Mouse (Mus musculus) kidney, postnatal 0 days (tissue): ENCODE data around the gene Igdcc4. TPM values are rescaled to one million over a fixed set of nuclear protein-coding genes. Genes with fewer than 3 reads are reported as not detected.

ENCODE experiments used
- ATAC-seq: fragments of 200-750 bp; cut with Nextera tagmentation; replicated peaks from 2 replicates; pipeline ENCODE4 v1.8.0; 2017; ENCODE audit warnings: low read depth, moderate number of reproducible peaks, moderate TSS enrichment, moderate library complexity; ENCODE audit not compliant: low FRiP score
- DNase-seq: peaks from one replicate; pipeline ENCODE4 v3.0.0-alpha.2; 2016; ENCODE audit warnings: low spot score
- H3K27ac ChIP-seq: fragments of 300-500 bp; sonication (generic); 2 replicates; pipeline ENCODE4 v1.5.1; 2014; ENCODE audit warnings: mild to moderate bottlenecking
- H3K27me3 ChIP-seq: fragments of 300-500 bp; sonication (generic); 2 replicates; pipeline ENCODE4 v1.6.1; 2014; ENCODE audit warnings: low read length, mixed read lengths; ENCODE audit not compliant: insufficient read depth
- H3K36me3 ChIP-seq: fragments of 300-500 bp; sonication (generic); 2 replicates; pipeline ENCODE4 v1.6.1; 2014; ENCODE audit warnings: low read length, mixed read lengths; ENCODE audit not compliant: insufficient read depth
- H3K4me1 ChIP-seq: fragments of 300-500 bp; sonication (generic); replicated peaks from 2 replicates; pipeline ENCODE4 v1.6.1; 2014; ENCODE audit warnings: antibody characterized with exemption, low read length, mixed read lengths; ENCODE audit not compliant: insufficient read depth
- H3K4me2 ChIP-seq: fragments of 300-500 bp; sonication (generic); 2 replicates; pipeline ENCODE4 v1.6.1; 2014; ENCODE audit warnings: mild to moderate bottlenecking, low read length, moderate library complexity, mixed read lengths
- H3K4me3 ChIP-seq: fragments of 300-500 bp; sonication (generic); replicated peaks from 2 replicates; pipeline ENCODE4 v1.5.1; 2014; ENCODE audit warnings: low read depth, low read length
- H3K9ac ChIP-seq: fragments of 300-500 bp; sonication (generic); 2 replicates; pipeline ENCODE4 v1.6.1; 2014; ENCODE audit warnings: low read depth, low read length
- H3K9me3 ChIP-seq: fragments of 300-500 bp; sonication (generic); replicated peaks from 2 replicates; pipeline ENCODE4 v1.6.1; 2016; ENCODE audit warnings: low read length, inconsistent platforms, mixed read lengths
- CTCF ChIP-seq: IDR thresholded peaks from 2 replicates; pipeline ENCODE4 v1.5.1; 2016; ENCODE audit warnings: antibody characterized with exemption, low read depth, mild to moderate bottlenecking, moderate library complexity
- WGBS: fragments of 180-500 bp; shearing (Covaris S2); extraction: QIAGEN DNeasy Blood & Tissue Kit; methylation state at CpG from one replicate; pipeline ENCODE4 v1.1.7; 2014; 5-methylcytosine and 5-hydroxymethylcytosine counted together
- polyA plus RNA-seq: library from polyadenylated mRNA; unstranded; fragments of >200 nt; fragmentation: Nextera tagmentation; extraction: Ambion mirVana; gene quantifications from 2 replicates; pipeline ENCODE4 v1.2.1, GENCODE M21; 2015

The Igdcc4 gene
- polyA plus RNA-seq, 1 experiment from 2014 or later: 5.2 TPM

DNA sequence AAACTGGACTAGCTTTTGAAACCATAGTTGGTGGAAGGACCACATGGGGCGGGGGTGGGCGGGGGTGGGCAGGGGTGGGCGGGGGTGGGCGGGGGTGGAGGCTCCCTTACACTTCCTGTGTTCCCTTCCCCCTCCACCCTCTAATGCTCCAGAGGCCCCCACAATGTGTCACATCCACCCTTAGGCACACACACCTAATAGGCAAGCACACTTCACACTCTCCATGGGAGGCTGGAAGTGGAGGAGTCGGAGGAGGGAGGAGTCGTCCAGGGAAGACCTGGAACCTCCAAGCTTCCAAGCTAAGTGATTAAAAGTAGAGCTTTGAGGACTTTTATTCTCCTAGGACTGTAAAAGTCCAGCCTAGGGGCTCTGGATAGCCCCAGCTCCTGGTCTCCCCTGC, 67.2 kb downstream of the Igdcc4 start:
- no peak for DNase-seq

DNA sequence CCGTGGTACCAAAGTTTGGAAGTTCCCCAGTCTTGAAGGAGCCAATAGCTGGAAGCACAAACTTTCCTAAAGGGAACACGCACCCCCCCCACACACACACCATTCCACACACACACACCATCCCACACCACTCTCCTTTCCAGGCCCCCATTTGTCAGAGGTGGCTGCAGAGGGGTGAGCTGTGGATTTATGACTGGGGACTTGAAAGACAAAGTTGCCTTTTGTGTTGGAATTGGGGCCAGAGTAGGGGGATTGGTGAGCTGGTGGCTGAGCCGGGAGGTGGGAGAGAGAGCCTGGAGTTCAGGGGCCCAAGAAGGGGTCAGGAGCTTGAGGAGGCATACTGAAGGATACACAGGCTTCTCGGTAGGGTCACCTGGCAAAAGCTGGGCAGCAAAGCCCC, 67.7 kb downstream of the Igdcc4 start:
- H3K9ac ChIP-seq: no peak overlapping the region
- no peak overlapping the region for H3K27ac ChIP-seq
- H3K9me3 ChIP-seq: no peaks in the 10 kb centered on the region
- no peaks in the 10 kb centered on the region for H3K36me3 ChIP-seq
- WGBS: 27% methylated on average over 4 of the region's 4 CpGs
- H3K4me3 ChIP-seq: no peak overlapping the region
- TF ChIP-seq CTCF: no peak
- peaks cover 4% of the 10 kb centered on the region; the same call in 1 of the 2 replicates for H3K27me3 ChIP-seq
- no peak for DNase-seq
- no peak overlapping the region for H3K4me2 ChIP-seq
- H3K4me1 ChIP-seq: peaks cover 4% of the 10 kb centered on the region; the same call in 1 of the 2 replicates
- no peak for ATAC-seq

More for the DNA sequence above, 67.2 kb downstream of the Igdcc4 start:
- Histone ChIP-seq H3K4me2 (no peak overlapping the region), H3K36me3 (no peaks in the 10 kb centered on the region), H3K4me1 (peaks cover 5% of the 10 kb centered on the region; the same call in 1 of the 2 replicates), H3K27ac (no peak overlapping the region), H3K27me3 (peaks cover 4% of the 10 kb centered on the region; the same call in 1 of the 2 replicates), H3K9ac (no peak overlapping the region), H3K9me3 (no peaks in the 10 kb centered on the region), H3K4me3 (no peak overlapping the region)
- no peak for TF ChIP-seq CTCF
- ATAC-seq: no peak
- WGBS: 24% methylated on average over 5 of the region's 6 CpGs

DNA sequence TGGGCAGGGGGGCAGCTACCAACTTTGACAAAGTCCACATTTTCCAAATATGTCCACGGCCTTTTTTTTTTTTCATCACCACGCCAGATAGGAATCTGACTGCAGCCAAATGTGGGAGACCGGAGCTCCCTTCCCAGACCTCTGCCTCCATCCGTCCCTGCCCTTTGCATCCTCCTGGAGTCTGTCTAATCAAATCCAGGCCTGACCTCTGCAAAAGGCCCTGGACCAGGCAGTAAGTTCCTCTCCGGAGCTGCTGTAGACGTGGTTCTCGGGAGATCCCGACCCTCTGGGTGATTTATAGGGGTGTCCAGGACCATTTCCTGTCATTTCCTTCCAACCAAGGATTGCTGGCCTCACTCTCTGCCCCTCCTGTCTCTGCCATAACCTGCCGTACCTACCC, 71.4 kb downstream of the Igdcc4 start:
- DNase-seq (no peak), ATAC-seq (no peak)
- H3K36me3 ChIP-seq: no peaks in the 10 kb centered on the region
- H3K4me2 ChIP-seq: no peak overlapping the region
- H3K4me1 ChIP-seq: peaks cover 11% of the 10 kb centered on the region; the same call in 1 of the 2 replicates
- H3K9ac ChIP-seq: no peak overlapping the region
- WGBS: 22% methylated on average over 9 of the region's 9 CpGs
- H3K27me3 ChIP-seq: no peaks in the 10 kb centered on the region
- TF ChIP-seq CTCF: no peak
- no peak overlapping the region for H3K27ac ChIP-seq
- no peak overlapping the region for H3K4me3 ChIP-seq
- H3K9me3 ChIP-seq: no peaks in the 10 kb centered on the region

DNA sequence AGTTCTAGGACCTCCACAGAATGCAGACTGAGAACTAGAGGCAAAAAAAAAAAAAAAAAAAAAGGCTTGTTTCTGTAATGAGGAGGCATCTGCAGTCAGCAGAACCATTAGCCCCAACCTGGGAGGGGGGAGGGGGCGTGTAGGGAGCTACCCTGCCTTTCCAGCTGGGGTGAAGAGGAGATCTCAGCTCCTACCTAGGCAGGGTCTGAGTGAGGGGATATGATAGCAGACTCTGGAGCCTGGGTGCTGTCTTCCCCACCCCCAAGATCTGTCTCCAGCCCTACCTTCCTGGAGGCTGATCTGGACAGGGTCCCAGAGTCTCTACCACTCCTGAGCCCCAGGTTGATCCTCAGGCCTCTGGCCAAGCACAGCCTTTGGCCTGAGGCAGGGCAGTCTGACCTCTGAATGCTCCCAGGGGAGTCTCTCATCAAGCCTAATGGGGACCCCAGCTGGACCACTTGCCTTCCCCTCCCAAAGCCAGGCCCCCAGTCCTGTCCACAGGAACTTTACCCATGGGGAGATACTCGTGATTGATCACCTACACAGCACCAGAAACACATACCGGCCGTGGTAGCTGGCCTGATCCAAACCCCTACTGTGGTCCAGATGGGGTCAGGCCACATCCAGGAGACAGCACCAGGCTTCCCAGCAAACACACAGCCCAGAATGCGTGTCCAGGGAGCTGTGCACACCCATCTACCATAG, 74.1 kb downstream of the Igdcc4 start:
- Histone ChIP-seq H3K36me3 (no peaks in the 10 kb centered on the region), H3K4me1 (peaks cover 19% of the 10 kb centered on the region), H3K27me3 (no peaks in the 10 kb centered on the region), H3K27ac (no peak overlapping the region), H3K9me3 (no peaks in the 10 kb centered on the region), H3K4me3 (no peak overlapping the region), H3K9ac (no peak overlapping the region), H3K4me2 (no peak overlapping the region)
- no peak for TF ChIP-seq CTCF
- 48% methylated on average over 5 of the region's 5 CpGs for WGBS
- ATAC-seq: no peak
- DNase-seq: no peak

DNA sequence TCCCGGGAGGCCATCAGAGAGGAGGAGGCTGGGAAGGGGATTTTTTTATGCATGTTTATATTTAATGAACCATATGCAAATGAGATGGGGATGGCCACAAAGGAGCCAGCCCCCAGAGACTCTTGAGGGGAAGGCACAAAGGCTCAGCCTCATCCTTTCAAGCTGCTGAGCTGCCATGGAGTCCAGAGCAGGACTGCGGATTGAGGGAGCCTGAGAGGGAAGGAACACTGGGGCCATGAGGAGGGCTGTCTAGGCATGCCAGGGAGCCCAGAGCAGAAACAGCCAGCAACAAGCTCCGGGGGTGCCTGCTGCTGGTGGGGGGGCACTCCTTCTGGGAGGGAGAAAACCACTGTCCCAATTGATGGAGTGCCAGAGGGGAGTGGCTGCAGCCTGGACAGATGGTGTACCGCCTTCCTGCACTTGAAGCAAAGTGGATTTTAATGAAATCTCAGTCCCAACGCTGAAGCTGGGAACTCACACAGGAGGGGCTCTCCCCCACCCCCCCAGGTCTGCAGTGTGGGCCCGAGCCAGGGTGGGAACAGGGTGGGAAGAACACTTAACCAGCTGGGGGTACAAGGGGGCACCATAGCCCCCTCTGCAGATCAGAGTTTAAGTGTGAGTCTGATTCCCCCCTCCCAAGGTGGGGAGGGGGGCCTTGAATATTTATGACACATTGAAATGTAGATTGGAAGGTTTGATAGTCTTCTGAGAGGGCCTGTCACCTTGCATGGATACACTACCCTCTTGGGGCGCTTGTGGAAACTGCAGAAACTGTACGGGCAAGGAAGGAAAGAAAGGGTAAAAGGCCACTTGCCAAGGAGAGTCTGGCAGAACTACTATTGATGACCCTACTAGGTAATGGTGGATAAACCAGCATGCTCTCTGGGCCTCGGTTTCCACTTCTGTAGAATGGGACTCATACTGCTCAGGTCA, 74.9 kb downstream of the Igdcc4 start:
- no peaks in the 10 kb centered on the region for H3K36me3 ChIP-seq
- no peak for DNase-seq

DNA sequence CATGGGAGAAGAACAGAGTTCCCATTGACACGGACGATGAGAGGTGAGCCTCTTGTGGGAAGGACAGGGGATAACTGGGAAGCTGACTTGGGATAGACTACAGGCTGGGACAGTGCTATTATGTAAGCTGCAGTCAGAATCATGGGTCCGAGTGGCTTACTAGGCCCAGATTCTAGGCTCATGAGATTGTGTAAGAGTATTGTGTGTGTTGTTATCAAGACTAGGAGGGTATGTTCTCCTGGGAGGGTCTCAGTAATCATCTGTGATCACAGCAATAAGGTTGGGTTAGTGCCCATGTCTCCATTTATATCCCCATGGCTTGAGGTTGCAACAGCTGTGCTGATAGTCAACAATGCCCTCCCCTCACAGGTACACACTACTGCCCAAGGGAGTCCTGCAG, 76.2 kb downstream of the Igdcc4 start:
- ATAC-seq (no peak), DNase-seq (no peak)
- Histone ChIP-seq H3K27me3 (no peaks in the 10 kb centered on the region), H3K9ac (no peak overlapping the region), H3K27ac (no peak overlapping the region), H3K4me1 (peaks cover 25% of the 10 kb centered on the region), H3K4me2 (no peak overlapping the region), H3K36me3 (no peaks in the 10 kb centered on the region), H3K4me3 (no peak overlapping the region), H3K9me3 (no peaks in the 10 kb centered on the region)
- WGBS: 84% methylated on average over 3 of the region's 3 CpGs
- TF ChIP-seq CTCF: no peak

More for the DNA sequence above, 74.9 kb downstream of the Igdcc4 start:
- Histone ChIP-seq H3K4me2 (no peak overlapping the region), H3K4me3 (no peak overlapping the region), H3K9me3 (no peaks in the 10 kb centered on the region), H3K27ac (no peak overlapping the region), H3K4me1 (peaks cover 25% of the 10 kb centered on the region), H3K27me3 (no peaks in the 10 kb centered on the region), H3K9ac (no peak overlapping the region)
- ATAC-seq: no peak
- TF ChIP-seq CTCF: peak; percentile 44; the same call in 1 of the 2 replicates
- WGBS: 44% methylated on average over 9 of the region's 9 CpGs
